Mouse (Mus musculus) fat pad, adult 2 months (tissue): ENCODE data around the gene 4931428F04Rik.

ENCODE experiments used
- DNase-seq: peaks from one replicate; pipeline ENCODE4 v3.0.0-alpha.2; 2011; ENCODE audit warnings: low read depth, low spot score; ENCODE audit errors: extremely low read depth

Gene 4931428F04Rik

GRCm38 (mm10) chr8:105288958-105289732 lies 519 bp downstream of the 4931428F04Rik start:
- DNase-seq = peak; percentile 84

- DNase-seq = no peak
These were observed 1.4 kb downstream of the 4931428F04Rik start for GRCm38 (mm10) chr8:105288231-105288630.

GRCm38 (mm10) chr8:105286907-105287306 lies 2.8 kb downstream of the 4931428F04Rik start:
- DNase-seq = no peak

GRCm38 (mm10) chr8:105285514-105285913 lies 4.2 kb downstream of the 4931428F04Rik start:
- no peak for DNase-seq

GRCm38 (mm10) chr8:105283074-105283473 lies 6.6 kb downstream of the 4931428F04Rik start:
- DNase-seq = no peak

- DNase-seq = no peak
These were observed 7.4 kb downstream of the 4931428F04Rik start for GRCm38 (mm10) chr8:105282239-105282638.

GRCm38 (mm10) chr8:105281821-105282220 lies 7.8 kb downstream of the 4931428F04Rik start:
- no peak for DNase-seq

- no peak for DNase-seq
These were observed 9.1 kb downstream of the 4931428F04Rik start for GRCm38 (mm10) chr8:105280567-105280966.

- no peak for DNase-seq
These were observed 10.7 kb downstream of the 4931428F04Rik start for GRCm38 (mm10) chr8:105278911-105279334.

GRCm38 (mm10) chr8:105276292-105277120 lies 13.2 kb downstream of the 4931428F04Rik start:
- no peak for DNase-seq

- DNase-seq = no peak
These were observed 13.8 kb downstream of the 4931428F04Rik start, which contains the start of gene Nol3 for GRCm38 (mm10) chr8:105275840-105276239. Nol3 (plus strand) TSS chr8:105276140.

GRCm38 (mm10) chr8:105275387-105275786 lies 14.3 kb downstream of the 4931428F04Rik start:
- no peak for DNase-seq

GRCm38 (mm10) chr8:105270916-105271186 lies 18.8 kb downstream of the 4931428F04Rik start:
- no peak for DNase-seq

- no peak for DNase-seq
These were observed 19.4 kb downstream of the 4931428F04Rik start for GRCm38 (mm10) chr8:105270101-105270915.

- no peak for DNase-seq
These were observed 20.2 kb downstream of the 4931428F04Rik start, which contains the start of gene Hsf4 for GRCm38 (mm10) chr8:105269461-105269947. Hsf4 (plus strand) TSS chr8:105269801.

- DNase-seq = no peak
These were observed 20.6 kb downstream of the 4931428F04Rik start for GRCm38 (mm10) chr8:105269075-105269458.

GRCm38 (mm10) chr8:105268342-105269074 lies 21.2 kb downstream of the 4931428F04Rik start:
- DNase-seq = no peak

- no peak for DNase-seq
These were observed 22.9 kb downstream of the 4931428F04Rik start for GRCm38 (mm10) chr8:105266775-105267174.

- DNase-seq = no peak
These were observed 24.5 kb downstream of the 4931428F04Rik start for GRCm38 (mm10) chr8:105265128-105265527.
